Mouse (Mus musculus) cortical plate, adult 2 months (tissue): ENCODE data around the gene Herc2.

Experiments used
- CTCF ChIP-seq: fragments of 200-500 bp; IDR thresholded peaks from 2 replicates; pipeline ENCODE4 v1.5.1; 2011; ENCODE audit warnings: mild to moderate bottlenecking, control low read depth, low read length; ENCODE audit not compliant: insufficient read depth; ENCODE audit errors: extremely low read depth
- POLR2A ChIP-seq: fragments of 200-500 bp; IDR thresholded peaks from 2 replicates; pipeline ENCODE4 v1.6.1; 2011; ENCODE audit warnings: mild to moderate bottlenecking, low read length, control low read depth; ENCODE audit not compliant: insufficient read depth; ENCODE audit errors: extremely low read depth

- no peak for TF ChIP-seq CTCF
- no peak for TF ChIP-seq POLR2A
These were observed 189.5 kb downstream of the Herc2 start, which contains the start of gene Oca2 for GRCm38 (mm10) chr7:56239543-56239942.
